Mouse (Mus musculus) heart, adult 2 months (tissue): ENCODE data around the gene Ccdc169.

Experiments used
- CTCF ChIP-seq: fragments of 200-600 bp; IDR thresholded peaks from 2 replicates; pipeline ENCODE4 v1.8.1; 2022; ENCODE audit warnings: antibody characterized with exemption, mild to moderate bottlenecking, moderate library complexity
- EP300 ChIP-seq: fragments of 200-500 bp; IDR thresholded peaks from 2 replicates; pipeline ENCODE4 v1.6.1; 2011; ENCODE audit warnings: low read depth, low read length, control low read depth; ENCODE audit not compliant: insufficient read depth

DNA sequence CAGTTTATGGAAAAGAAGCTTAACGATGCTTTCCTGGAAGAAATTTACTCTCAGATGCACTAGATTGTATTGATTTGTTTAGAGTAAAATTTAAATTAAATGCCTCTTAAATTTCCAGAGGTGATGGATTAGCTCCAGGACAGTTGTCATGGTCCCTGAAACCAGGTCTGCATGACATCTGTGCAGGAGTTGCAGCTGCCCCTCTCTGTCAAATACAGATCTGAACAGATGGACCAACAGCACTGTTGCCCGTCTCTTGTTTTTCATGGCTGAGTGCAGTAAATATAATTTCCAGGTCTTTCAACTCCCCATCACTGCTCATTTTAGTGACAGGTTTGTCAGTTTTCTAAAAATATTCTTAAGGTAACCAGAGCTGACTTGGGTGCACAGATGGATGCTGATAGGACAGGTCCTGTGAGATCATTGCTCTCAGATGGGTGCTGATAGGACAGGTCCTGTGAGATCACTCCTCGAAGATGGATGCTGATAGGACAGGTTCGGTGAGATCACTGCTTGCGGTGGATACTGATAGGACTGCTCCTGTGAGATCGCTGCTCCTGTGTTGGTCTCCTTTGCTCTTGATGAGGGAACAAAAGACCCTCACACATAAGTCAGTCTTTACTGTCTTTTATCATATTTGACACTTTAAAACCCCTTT lies 5.4 kb upstream of the Ccdc169 start:
- TF ChIP-seq EP300 (no peak), CTCF (no peak)
